Mouse (Mus musculus) c-Kit-positive CD71-negative TER-119-negative erythroid progenitor cells, embryonic 14.5 days (primary cell): Measurements from ENCODE around the gene Spata2l.
"Not testable (repeated sequence)": the region's sequence is repeated elsewhere in the genome, so short reads cannot be mapped to it uniquely, and the experiment has no call there.

ENCODE experiments used
- DNase-seq: peaks from one replicate; pipeline ENCODE4 v3.0.0-alpha.2; 2013; ENCODE audit warnings: low read depth

Spata2l gene

GRCm38 (mm10) chr8:123245543-123245942 is 9.5 kb upstream of the Spata2l start:
- DNase-seq: no peak

- DNase-seq: no peak
Measured at GRCm38 (mm10) chr8:123244382-123244781, 8.3 kb upstream of the Spata2l start.

- no peak for DNase-seq
Measured at GRCm38 (mm10) chr8:123243053-123243452, 7.0 kb upstream of the Spata2l start.

GRCm38 (mm10) chr8:123242107-123242923 is 6.3 kb upstream of the Spata2l start:
- DNase-seq: no peak

GRCm38 (mm10) chr8:123239398-123239797 is 3.4 kb upstream of the Spata2l start:
- DNase-seq: no peak

GRCm38 (mm10) chr8:123234918-123235519 is 1.0 kb downstream of the Spata2l start:
- no peak for DNase-seq

GRCm38 (mm10) chr8:123233760-123234159 is 2.3 kb downstream of the Spata2l start:
- DNase-seq: no peak

- no peak for DNase-seq
Measured at GRCm38 (mm10) chr8:123233300-123233699, 2.7 kb downstream of the Spata2l start.

- no peak for DNase-seq
Measured at GRCm38 (mm10) chr8:123232553-123232952, 3.5 kb downstream of the Spata2l start.

GRCm38 (mm10) chr8:123231742-123232141 is 4.3 kb downstream of the Spata2l start:
- DNase-seq: no peak

- DNase-seq: not testable (repeated sequence)
Measured at GRCm38 (mm10) chr8:123230326-123230725, 5.7 kb downstream of the Spata2l start.

GRCm38 (mm10) chr8:123228416-123228815 is 7.6 kb downstream of the Spata2l start:
- no peak for DNase-seq

- peak; percentile 92 for DNase-seq
Measured at GRCm38 (mm10) chr8:123224278-123225266, 11.5 kb downstream of the Spata2l start, which contains the start of gene Cdk10. Cdk10 (plus strand) TSS chr8:123224842.

GRCm38 (mm10) chr8:123220917-123221316 is 15.1 kb downstream of the Spata2l start:
- no peak for DNase-seq

GRCm38 (mm10) chr8:123215430-123215829 is 20.6 kb downstream of the Spata2l start:
- DNase-seq: no peak

GRCm38 (mm10) chr8:123213118-123213772 is 22.8 kb downstream of the Spata2l start:
- no peak for DNase-seq

- peak; percentile 83 for DNase-seq
Measured at GRCm38 (mm10) chr8:123212321-123213117, 23.5 kb downstream of the Spata2l start, which contains the start of the genes Chmp1a and Spata33. Chmp1a (minus strand) TSS chr8:123212763. Spata33 (plus strand) TSS chr8:123212832.

GRCm38 (mm10) chr8:123211876-123212275 is 24.2 kb downstream of the Spata2l start:
- DNase-seq: no peak

GRCm38 (mm10) chr8:123203571-123203970 is 32.5 kb downstream of the Spata2l start:
- DNase-seq: no peak

- peak; percentile 73 for DNase-seq
Measured at GRCm38 (mm10) chr8:123202288-123202687, 33.7 kb downstream of the Spata2l start.

GRCm38 (mm10) chr8:123199864-123200263 is 36.2 kb downstream of the Spata2l start:
- DNase-seq: no peak
